Mouse (Mus musculus) T-helper 2 cell (primary cell): Measurements from ENCODE around the gene Tbc1d23.

Experiments
- in situ Hi-C: fragments of 300-600 bp; cut with MboI, MseI; formaldehyde crosslinking; loops from one replicate; pipeline ENCODE4 v1.15.1; 2025; ENCODE audit warnings: high pct_unique_total_duplicates

The Tbc1d23 gene

GRCm38 (mm10) chr16:57165157-57165556 lies 66.1 kb downstream of the Tbc1d23 start:
- in situ Hi-C loops, result loop anchor here (5.0 kb wide), 1 partner anchor 38 kb away; no protein-coding TSS in a partner anchor

- in situ Hi-C loops, result no loop called here
Observed at GRCm38 (mm10) chr16:57163694-57164093, 67.6 kb downstream of the Tbc1d23 start.

GRCm38 (mm10) chr16:57162841-57163240 lies 68.5 kb downstream of the Tbc1d23 start:
- in situ Hi-C loops, result no loop called here

- in situ Hi-C loops, result no loop called here
Observed at GRCm38 (mm10) chr16:57159835-57160234, 71.5 kb downstream of the Tbc1d23 start.

- in situ Hi-C loops, result no loop called here
Observed at GRCm38 (mm10) chr16:57157728-57158127, 73.6 kb downstream of the Tbc1d23 start.

GRCm38 (mm10) chr16:57157076-57157475 lies 74.2 kb downstream of the Tbc1d23 start:
- in situ Hi-C loops, result no loop called here

- in situ Hi-C loops, result no loop called here
Observed at GRCm38 (mm10) chr16:57155899-57156298, 75.4 kb downstream of the Tbc1d23 start.

GRCm38 (mm10) chr16:57151437-57151836 lies 79.9 kb downstream of the Tbc1d23 start:
- in situ Hi-C loops, result no loop called here

GRCm38 (mm10) chr16:57144741-57145140 lies 86.6 kb downstream of the Tbc1d23 start:
- in situ Hi-C loops, result no loop called here

- in situ Hi-C loops, result no loop called here
Observed at GRCm38 (mm10) chr16:57133611-57134010, 97.7 kb downstream of the Tbc1d23 start.

GRCm38 (mm10) chr16:57132326-57132725 lies 99.0 kb downstream of the Tbc1d23 start:
- in situ Hi-C loops, result no loop called here

GRCm38 (mm10) chr16:57131544-57131943 lies 99.8 kb downstream of the Tbc1d23 start:
- in situ Hi-C loops, result no loop called here

- in situ Hi-C loops, result no loop called here
Observed at GRCm38 (mm10) chr16:57130752-57131400, 100.4 kb downstream of the Tbc1d23 start.

- in situ Hi-C loops, result loop anchor here (5.0 kb wide), 1 partner anchor 39 kb away; the partner anchor contains the start of gene Nit2
Observed at GRCm38 (mm10) chr16:57127825-57128224, 103.5 kb downstream of the Tbc1d23 start.

GRCm38 (mm10) chr16:57126268-57126667 lies 105.0 kb downstream of the Tbc1d23 start:
- in situ Hi-C loops, result loop anchor here (5.0 kb wide), 1 partner anchor 41 kb away; the partner anchor contains the start of gene Nit2

GRCm38 (mm10) chr16:57122682-57123445 lies 108.4 kb downstream of the Tbc1d23 start:
- in situ Hi-C loops, result no loop called here

- in situ Hi-C loops, result no loop called here
Observed at GRCm38 (mm10) chr16:57121816-57122415, 109.4 kb downstream of the Tbc1d23 start.

- in situ Hi-C loops, result no loop called here
Observed at GRCm38 (mm10) chr16:57120913-57121815, 110.1 kb downstream of the Tbc1d23 start, which contains the start of gene Tomm70a. Gene Tomm70a, plus strand, starts transcription at chr16:57121703.
